Mouse (Mus musculus) liver, embryonic 15.5 days (tissue): ENCODE data around the gene Zc3h7a. TPM values are rescaled to one million over a fixed set of nuclear protein-coding genes. Genes with fewer than 3 reads are reported as not detected.

Experiments used
- ATAC-seq: fragments of 200-750 bp; cut with Nextera tagmentation; 2 replicates; pipeline ENCODE4 v1.8.0; 2017; ENCODE audit warnings: moderate number of reproducible peaks, mild to moderate bottlenecking, moderate library complexity; ENCODE audit not compliant: insufficient read depth
- H3K27ac ChIP-seq: fragments of 300-500 bp; sonication (generic); replicated peaks from 2 replicates; pipeline ENCODE4 v1.5.1; 2015; ENCODE audit warnings: mild to moderate bottlenecking, inconsistent platforms
- H3K27me3 ChIP-seq: fragments of 300-500 bp; sonication (generic); 2 replicates; pipeline ENCODE4 v1.6.1; 2015; ENCODE audit warnings: mild to moderate bottlenecking, inconsistent platforms
- H3K36me3 ChIP-seq: fragments of 300-500 bp; sonication (generic); replicated peaks from 2 replicates; pipeline ENCODE4 v1.6.1; 2015; ENCODE audit warnings: moderate library complexity, mild to moderate bottlenecking, inconsistent platforms
- H3K4me1 ChIP-seq: fragments of 300-500 bp; sonication (generic); replicated peaks from 2 replicates; pipeline ENCODE4 v1.6.1; 2015; ENCODE audit warnings: inconsistent platforms
- H3K4me2 ChIP-seq: fragments of 300-500 bp; sonication (generic); 2 replicates; pipeline ENCODE4 v1.6.1; 2015; ENCODE audit warnings: moderate library complexity, mild to moderate bottlenecking, inconsistent platforms
- H3K4me3 ChIP-seq: fragments of 300-500 bp; sonication (generic); replicated peaks from 2 replicates; pipeline ENCODE4 v1.5.1; 2015; ENCODE audit warnings: mild to moderate bottlenecking, inconsistent platforms
- H3K9ac ChIP-seq: fragments of 300-500 bp; sonication (generic); 2 replicates; pipeline ENCODE4 v1.6.1; 2015; ENCODE audit warnings: moderate library complexity, mild to moderate bottlenecking, inconsistent platforms
- H3K9me3 ChIP-seq: fragments of 300-500 bp; sonication (generic); replicated peaks from 2 replicates; pipeline ENCODE4 v1.6.1; 2016; ENCODE audit warnings: inconsistent platforms
- WGBS: fragments of 180-500 bp; shearing (Covaris S2); methylation state at CpG from one replicate; pipeline ENCODE4 v1.1.7; 2015; ENCODE audit warnings: mixed read lengths; ENCODE audit not compliant: insufficient replicate concordance; 5-methylcytosine and 5-hydroxymethylcytosine counted together
- microRNA-seq: library from miRNA; unstranded; fragments of <30 nt; microRNA quantifications from one replicate; pipeline ENCODE4, GENCODE M21; 2016
- polyA plus RNA-seq: library from polyadenylated mRNA; unstranded; fragments of >200 nt; fragmentation: Nextera tagmentation; extraction: Ambion mirVana; gene quantifications from 2 replicates; pipeline ENCODE4 v1.2.1, GENCODE M21; 2015

The Zc3h7a gene
- polyA plus RNA-seq, 1 experiment from 2014 or later, result 33.2 TPM

GRCm38 (mm10) chr16:11093717-11094386 is 82.3 kb downstream of the Zc3h7a start:
- ATAC-seq, result no peak
- Histone ChIP-seq H3K27me3 (no peaks in the 10 kb centered on the region), H3K4me2 (no peak overlapping the region), H3K4me1 (peaks cover 6% of the 10 kb centered on the region; the same call in 1 of the 2 replicates), H3K36me3 (peaks cover 44% of the 10 kb centered on the region), H3K4me3 (no peak overlapping the region), H3K9me3 (no peaks in the 10 kb centered on the region), H3K27ac (no peak overlapping the region), H3K9ac (no peak overlapping the region)
- WGBS, result 62% methylated on average over 13 of the region's 13 CpGs

DNA sequence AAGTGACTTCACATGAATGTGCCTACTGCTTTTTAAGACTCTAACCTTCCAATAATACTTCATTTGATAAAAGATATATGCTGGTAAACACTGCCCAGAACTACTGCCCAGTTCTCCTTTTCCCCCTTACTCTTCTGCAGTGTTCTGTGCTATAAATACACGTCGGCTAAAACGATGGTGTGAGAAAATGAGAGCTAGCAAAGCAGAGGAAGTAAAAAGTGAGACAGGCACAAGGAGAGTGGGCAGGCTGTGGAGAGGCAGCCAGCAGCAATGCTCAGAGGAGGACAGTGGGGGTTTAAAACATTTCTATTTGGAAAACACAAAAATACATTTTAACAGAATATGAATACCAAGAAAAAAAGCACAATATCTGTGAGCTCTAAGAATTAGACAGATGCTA is 83.7 kb downstream of the Zc3h7a start:
- 37% methylated on average over 3 of the region's 3 CpGs for WGBS
- H3K9ac ChIP-seq, result no peak overlapping the region
- no peaks in the 10 kb centered on the region for H3K27me3 ChIP-seq
- H3K27ac ChIP-seq, result no peak overlapping the region
- H3K4me1 ChIP-seq, result peaks cover 6% of the 10 kb centered on the region; the same call in 1 of the 2 replicates
- peaks cover 57% of the 10 kb centered on the region for H3K36me3 ChIP-seq
- no peak overlapping the region for H3K4me3 ChIP-seq
- no peak overlapping the region for H3K4me2 ChIP-seq
- ATAC-seq, result no peak
- H3K9me3 ChIP-seq, result no peaks in the 10 kb centered on the region

- Histone ChIP-seq H3K9me3 (no peaks in the 10 kb centered on the region), H3K4me1 (peaks cover 6% of the 10 kb centered on the region; the same call in 1 of the 2 replicates), H3K27me3 (no peaks in the 10 kb centered on the region), H3K27ac (no peak overlapping the region), H3K4me3 (no peak overlapping the region), H3K9ac (no peak overlapping the region), H3K4me2 (no peak overlapping the region), H3K36me3 (peaks cover 62% of the 10 kb centered on the region)
- 54% methylated on average over 4 of the region's 4 CpGs for WGBS
- ATAC-seq, result no peak
These were observed 84.1 kb downstream of the Zc3h7a start for GRCm38 (mm10) chr16:11092061-11092460.

- peaks cover 6% of the 10 kb centered on the region; the same call in 1 of the 2 replicates for H3K4me1 ChIP-seq
- WGBS, result 68% methylated on average over 10 of the region's 10 CpGs
- no peak overlapping the region for H3K27ac ChIP-seq
- no peak overlapping the region for H3K4me2 ChIP-seq
- no peak for ATAC-seq
- H3K27me3 ChIP-seq, result no peaks in the 10 kb centered on the region
- no peak overlapping the region for H3K4me3 ChIP-seq
- H3K36me3 ChIP-seq, result peaks cover 67% of the 10 kb centered on the region
- no peaks in the 10 kb centered on the region for H3K9me3 ChIP-seq
- no peak overlapping the region for H3K9ac ChIP-seq
These were observed 85.2 kb downstream of the Zc3h7a start for GRCm38 (mm10) chr16:11090836-11091570.

DNA sequence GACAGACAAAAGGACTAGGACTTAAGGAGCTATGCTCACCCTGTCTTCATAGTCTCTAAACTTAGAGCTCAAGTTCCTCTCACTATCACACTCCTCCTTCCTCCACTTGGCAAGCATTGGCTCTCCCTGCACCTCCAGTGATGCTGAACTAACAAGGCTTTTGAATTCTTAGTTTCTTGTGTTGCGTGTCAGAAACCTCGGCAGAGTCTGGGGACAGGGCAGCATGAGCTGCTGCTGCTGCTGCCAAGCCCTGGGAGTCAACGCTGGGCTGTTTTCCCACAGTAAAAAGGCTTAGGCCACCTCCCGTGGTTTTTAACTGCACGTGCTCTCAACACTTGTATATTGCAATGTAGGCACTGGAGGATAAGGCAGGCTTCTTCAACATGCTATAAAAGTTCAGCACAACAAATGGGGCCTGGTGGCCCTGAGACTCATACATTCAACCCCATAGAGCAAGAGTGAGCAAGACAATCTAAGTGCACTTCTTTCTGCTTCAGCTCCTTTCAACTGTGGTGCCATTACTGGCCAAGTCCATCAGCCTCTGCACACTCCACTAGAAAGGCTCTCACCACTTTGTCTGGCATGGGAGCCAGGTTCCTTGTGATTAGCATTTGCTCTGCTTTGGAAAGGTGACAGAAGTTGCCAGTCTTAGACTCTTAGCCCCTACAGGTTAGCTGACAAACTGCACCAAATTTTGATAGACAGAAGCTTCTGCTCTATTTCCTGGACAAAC is 89.2 kb downstream of the Zc3h7a start:
- H3K27ac ChIP-seq, result no peak overlapping the region
- H3K4me2 ChIP-seq, result no peak overlapping the region
- H3K9ac ChIP-seq, result no peak overlapping the region
- WGBS, result 82% methylated on average over 5 of the region's 5 CpGs
- H3K4me1 ChIP-seq, result no peaks in the 10 kb centered on the region
- no peaks in the 10 kb centered on the region for H3K9me3 ChIP-seq
- ATAC-seq, result no peak
- H3K27me3 ChIP-seq, result no peaks in the 10 kb centered on the region
- H3K4me3 ChIP-seq, result no peak overlapping the region
- H3K36me3 ChIP-seq, result peaks cover 84% of the 10 kb centered on the region

Small RNA genes within 50 kb of the gene (microRNA-seq; reads per million reads assigned to microRNA genes)
- gene Gm23935, result 206 reads per million, percentile 60 among the genes with 10 or more reads in this experiment

Other genes with a start within 250 kb of the Zc3h7a start
- 2.4 and 2.6 TPM in 2 replicates for gene Snn, start 115.4 kb downstream of the Zc3h7a start, polyA plus RNA-seq
- gene Litaf, start 110.2 kb downstream of the Zc3h7a start, polyA plus RNA-seq, result 39.3 and 44.5 TPM in 2 replicates
- gene Txndc11, start 41.7 kb downstream of the Zc3h7a start, polyA plus RNA-seq, result 15.7 and 15.9 TPM in 2 replicates
- gene Rsl1d1, start 26.9 kb upstream of the Zc3h7a start, polyA plus RNA-seq, result 75.3 and 84.3 TPM in 2 replicates
- 35.3 and 38.5 TPM in 2 replicates for gene Gspt1, start 77.9 kb upstream of the Zc3h7a start, polyA plus RNA-seq
- not detected in 2 replicates for gene Tnfrsf17, start 137.4 kb upstream of the Zc3h7a start, polyA plus RNA-seq
- 4.0 and 4.1 TPM in 2 replicates for gene Snx29, start 146.5 kb upstream of the Zc3h7a start, polyA plus RNA-seq